Mouse (Mus musculus): ENCODE measurements around the gene Wbp1. TPM values are rescaled to one million over a fixed set of nuclear protein-coding genes. Genes with fewer than 3 reads are reported as not detected.

Gene Wbp1
- polyA plus RNA-seq, 1 experiment from 2014 or later = 94.5 TPM

DNA sequence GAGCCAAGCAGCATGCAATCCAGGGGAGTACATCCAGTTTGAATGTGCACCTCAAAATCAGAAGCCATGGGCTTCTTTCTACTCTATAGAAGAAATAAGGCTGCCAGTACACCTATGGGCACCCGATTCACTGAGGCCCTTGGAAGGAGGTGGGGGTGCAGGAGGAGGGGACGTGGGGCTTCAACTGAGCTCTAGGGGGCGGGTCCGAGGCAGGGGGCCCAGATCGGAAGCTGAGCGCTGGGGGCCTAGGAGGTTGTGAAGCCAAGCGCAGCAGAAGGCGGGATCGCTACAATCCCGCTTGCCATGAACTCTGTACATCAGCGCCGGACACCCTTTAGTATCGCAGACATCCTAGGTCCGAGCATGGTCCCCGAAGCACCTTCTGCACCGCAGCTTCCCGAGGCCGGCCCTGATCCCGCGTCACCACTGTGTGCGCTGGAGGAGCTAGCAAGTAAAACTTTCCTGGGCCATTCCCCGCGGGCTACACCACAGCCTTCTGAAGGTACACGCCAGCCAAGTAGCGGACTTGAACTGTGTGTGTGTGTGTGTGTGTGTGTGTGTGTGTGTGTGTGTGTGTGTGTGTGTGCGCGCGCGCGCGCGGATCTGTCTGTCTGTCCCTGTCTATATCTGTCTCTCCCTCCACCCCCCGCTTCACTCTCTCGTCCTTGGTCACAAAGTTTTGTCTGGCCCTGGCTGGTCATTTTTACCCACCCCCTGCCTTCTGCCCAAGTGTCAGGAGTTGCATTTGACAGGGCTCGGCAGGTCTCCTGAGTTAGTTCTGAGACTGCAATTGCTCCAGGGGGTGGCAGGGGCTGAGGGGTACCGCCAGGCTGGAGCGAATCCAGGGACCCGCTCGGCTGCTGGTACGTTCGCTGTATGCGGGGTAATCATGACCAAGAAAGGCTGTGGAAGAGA lies 35.0 kb downstream of the Wbp1 start, which contains the start of gene Lbx2:
Lbx2 (plus strand) TSS at position 247 of the 915 bp plus-strand sequence.
- peaks cover 88% of the 10 kb centered on the region for H3K27me3 ChIP-seq (ENCODE audit: control insufficient read depth, insufficient read depth, low read length)
- peak within 1 kb of the TSS; percentile 26 to 28 for H3K4me3 ChIP-seq (ENCODE audit: control insufficient read depth in 1 of 2, insufficient read depth in 1 of 2, low read depth in 1 of 2, low read length in 2 of 2)
- peaks cover 5 to 18% of the 10 kb centered on the region in 2 experiments; a peak in 3 of 4 replicates for H3K4me1 ChIP-seq (ENCODE audit: control insufficient read depth in 2 of 2, insufficient read depth in 2 of 2, low read length in 2 of 2)
- peak within 1 kb of the TSS; percentile 57 for H3K4me2 ChIP-seq (ENCODE audit: low read length)
- ATAC-seq (ENCODE audit: insufficient number of reproducible peaks, insufficient read depth, low FRiP score, low read depth) = no peak
- no peak within 1 kb of the TSS for H3K27ac ChIP-seq (replicated peaks in 1 of 2; ENCODE audit: control insufficient read depth in 1 of 2, insufficient read depth in 1 of 2, low read depth in 2 of 2, low read length in 2 of 2)
- peak within 1 kb of the TSS; percentile 44; the same call in 1 of the 2 replicates for H3K9ac ChIP-seq (ENCODE audit: low read length)
- H3K9me3 ChIP-seq (ENCODE audit: control insufficient read depth, low read length) = no peaks in the 10 kb centered on the region
- H3K36me3 ChIP-seq (ENCODE audit: control insufficient read depth, insufficient read depth, low read length) = peaks cover 8% of the 10 kb centered on the region; the same call in 1 of the 2 replicates
- whole genome bisulfite sequencing = 2% methylated on average over 42 of the region's 42 CpGs

DNA sequence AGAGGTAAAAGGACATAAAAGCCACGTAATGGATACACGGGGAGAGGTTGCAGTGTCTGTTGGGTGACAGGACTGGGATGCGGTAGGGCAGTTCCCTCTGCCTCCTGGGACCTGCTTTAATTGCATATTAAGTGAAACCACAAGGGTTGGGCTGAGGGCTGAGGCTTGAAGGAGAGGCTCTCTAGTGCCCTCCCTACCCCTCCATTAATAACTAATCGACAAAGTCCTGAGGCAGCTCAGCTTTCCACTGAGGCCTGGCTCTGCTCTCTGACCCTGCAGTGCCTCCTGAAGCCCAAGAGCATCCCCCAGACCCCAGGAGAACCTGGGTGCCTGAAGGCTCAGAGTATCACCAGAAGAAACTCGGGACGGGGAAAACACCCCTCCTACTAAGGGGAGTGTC lies 36.9 kb downstream of the Wbp1 start:
- ATAC-seq (ENCODE audit: insufficient number of reproducible peaks, insufficient read depth, low FRiP score, low read depth) = no peak

DNA sequence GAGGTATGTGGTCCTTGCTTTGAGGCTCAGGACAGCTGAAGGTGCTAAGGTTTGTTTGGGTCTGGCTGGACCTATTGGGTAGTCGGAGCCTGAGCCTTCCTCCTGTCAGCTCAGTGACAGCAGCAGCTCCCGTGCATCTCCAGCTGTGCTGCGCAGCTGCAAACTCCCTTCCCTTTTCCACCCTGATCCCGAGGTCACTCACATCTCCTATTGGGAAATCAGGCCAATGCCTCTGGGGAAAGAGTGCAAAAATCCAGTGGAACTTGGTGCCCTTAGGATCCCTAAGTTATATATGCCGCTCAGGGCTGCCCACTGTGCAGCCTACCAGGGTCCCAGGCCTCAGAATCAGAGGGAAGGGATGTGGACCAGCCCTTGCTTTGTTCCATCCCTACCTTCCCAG lies 37.9 kb downstream of the Wbp1 start:
- H3K9me3 ChIP-seq (ENCODE audit: control insufficient read depth, low read length) = no peaks in the 10 kb centered on the region
- no peak overlapping the region for H3K27ac ChIP-seq (replicated peaks in 1 of 2; ENCODE audit: control insufficient read depth in 1 of 2, insufficient read depth in 1 of 2, low read depth in 2 of 2, low read length in 2 of 2)
- no peak overlapping the region for H3K9ac ChIP-seq (ENCODE audit: low read length)
- H3K36me3 ChIP-seq (ENCODE audit: control insufficient read depth, insufficient read depth, low read length) = peaks cover 19% of the 10 kb centered on the region
- no peak overlapping the region for H3K4me3 ChIP-seq (ENCODE audit: control insufficient read depth in 1 of 2, insufficient read depth in 1 of 2, low read depth in 1 of 2, low read length in 2 of 2)
- peaks cover 9 to 26% of the 10 kb centered on the region in 2 experiments; a peak in 3 of 4 replicates for H3K4me1 ChIP-seq (ENCODE audit: control insufficient read depth in 2 of 2, insufficient read depth in 2 of 2, low read length in 2 of 2)
- peaks cover 63% of the 10 kb centered on the region for H3K27me3 ChIP-seq (ENCODE audit: control insufficient read depth, insufficient read depth, low read length)
- WGBS = 14% methylated on average over 5 of the region's 5 CpGs
- ATAC-seq (ENCODE audit: insufficient number of reproducible peaks, insufficient read depth, low FRiP score, low read depth) = no peak
- H3K4me2 ChIP-seq (ENCODE audit: low read length) = no peak overlapping the region

More for the DNA sequence above, 36.9 kb downstream of the Wbp1 start:
- Histone ChIP-seq H3K9me3 (ENCODE audit: control insufficient read depth, low read length) (no peaks in the 10 kb centered on the region), H3K4me3 (ENCODE audit: control insufficient read depth in 1 of 2, insufficient read depth in 1 of 2, low read depth in 1 of 2, low read length in 2 of 2) (no peak overlapping the region), H3K4me1 (ENCODE audit: control insufficient read depth in 2 of 2, insufficient read depth in 2 of 2, low read length in 2 of 2) (peaks cover 5 to 18% of the 10 kb centered on the region in 2 experiments; a peak in 3 of 4 replicates), H3K27ac (replicated peaks in 1 of 2; ENCODE audit: control insufficient read depth in 1 of 2, insufficient read depth in 1 of 2, low read depth in 2 of 2, low read length in 2 of 2) (no peak overlapping the region), H3K27me3 (ENCODE audit: control insufficient read depth, insufficient read depth, low read length) (peaks cover 71% of the 10 kb centered on the region), H3K9ac (ENCODE audit: low read length) (no peak overlapping the region), H3K36me3 (ENCODE audit: control insufficient read depth, insufficient read depth, low read length) (peaks cover 19% of the 10 kb centered on the region), H3K4me2 (ENCODE audit: low read length) (no peak overlapping the region)
- 6% methylated on average over 6 of the region's 6 CpGs for WGBS

DNA sequence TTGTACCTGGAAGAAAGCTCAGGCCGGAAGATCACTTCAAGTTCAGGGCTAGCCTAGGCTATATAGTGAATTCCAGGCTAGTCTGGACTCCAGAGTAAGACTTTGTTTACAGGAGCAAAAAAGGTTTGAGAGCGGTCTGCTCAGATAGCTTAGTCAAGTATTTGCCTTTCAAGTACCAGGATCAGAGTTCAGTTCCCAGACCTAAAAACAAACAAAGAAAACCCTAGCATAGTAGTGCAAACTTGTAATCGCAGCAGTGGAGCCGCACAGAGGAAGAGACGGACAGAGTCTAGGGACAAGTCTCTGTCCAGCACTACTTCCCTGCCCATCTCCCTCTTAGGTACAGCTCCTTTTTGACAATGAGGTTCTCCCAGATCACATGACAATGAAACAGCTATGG lies 41.1 kb downstream of the Wbp1 start:
- H3K4me1 ChIP-seq (ENCODE audit: control insufficient read depth in 2 of 2, insufficient read depth in 2 of 2, low read length in 2 of 2) = peaks cover 4 to 8% of the 10 kb centered on the region in 2 experiments; a peak in 3 of 4 replicates
- H3K36me3 ChIP-seq (ENCODE audit: control insufficient read depth, insufficient read depth, low read length) = peaks cover 19% of the 10 kb centered on the region
- no peaks in the 10 kb centered on the region for H3K9me3 ChIP-seq (ENCODE audit: control insufficient read depth, low read length)
- no peak overlapping the region for H3K9ac ChIP-seq (ENCODE audit: low read length)
- peaks cover 54% of the 10 kb centered on the region for H3K27me3 ChIP-seq (ENCODE audit: control insufficient read depth, insufficient read depth, low read length)
- H3K27ac ChIP-seq (replicated peaks in 1 of 2; ENCODE audit: control insufficient read depth in 1 of 2, insufficient read depth in 1 of 2, low read depth in 2 of 2, low read length in 2 of 2) = no peak overlapping the region
- ATAC-seq (ENCODE audit: insufficient number of reproducible peaks, insufficient read depth, low FRiP score, low read depth) = no peak
- no peak overlapping the region for H3K4me3 ChIP-seq (ENCODE audit: control insufficient read depth in 1 of 2, insufficient read depth in 1 of 2, low read depth in 1 of 2, low read length in 2 of 2)
- no peak overlapping the region for H3K4me2 ChIP-seq (ENCODE audit: low read length)
- WGBS = 96% methylated on average over 5 of the region's 5 CpGs

DNA sequence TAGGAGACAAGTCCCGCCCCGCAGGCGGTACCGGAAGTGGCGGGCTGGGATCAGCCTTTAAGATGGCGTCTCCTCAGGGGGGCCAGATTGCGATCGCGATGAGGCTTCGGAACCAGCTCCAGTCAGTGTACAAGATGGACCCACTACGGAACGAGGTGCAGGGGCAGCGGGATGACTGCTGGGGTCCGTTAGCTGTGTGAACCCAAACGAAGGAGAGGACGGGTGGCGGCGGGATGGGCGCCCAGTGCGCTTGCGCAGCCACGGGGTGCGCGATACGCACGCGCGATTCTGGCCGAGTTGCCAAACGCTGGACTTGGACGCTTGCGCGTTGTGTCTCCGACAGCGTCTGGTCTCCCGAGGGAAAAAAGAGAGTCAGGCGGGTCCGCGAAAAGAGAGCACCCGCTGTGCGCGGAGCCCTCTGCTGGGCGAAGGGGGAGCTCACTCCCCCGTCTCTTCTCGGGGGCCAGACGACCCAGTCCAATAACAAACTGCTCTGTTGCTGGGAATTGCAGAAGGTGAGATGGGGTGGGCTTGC lies 43.0 kb downstream of the Wbp1 start:
- peak overlapping the region; percentile 85 for H3K9ac ChIP-seq (ENCODE audit: low read length)
- H3K4me2 ChIP-seq (ENCODE audit: low read length) = peak overlapping the region; percentile 100
- H3K4me3 ChIP-seq (ENCODE audit: control insufficient read depth in 1 of 2, insufficient read depth in 1 of 2, low read depth in 1 of 2, low read length in 2 of 2) = peak overlapping the region; percentile 78 to 91
- H3K4me1 ChIP-seq (ENCODE audit: control insufficient read depth in 2 of 2, insufficient read depth in 2 of 2, low read length in 2 of 2) = peaks cover 4 to 8% of the 10 kb centered on the region in 2 experiments; a peak in 3 of 4 replicates
- peak overlapping the region; percentile 71 to 82 for H3K27ac ChIP-seq (replicated peaks in 1 of 2; ENCODE audit: control insufficient read depth in 1 of 2, insufficient read depth in 1 of 2, low read depth in 2 of 2, low read length in 2 of 2)
- peak; percentile 92 for ATAC-seq (ENCODE audit: insufficient number of reproducible peaks, insufficient read depth, low FRiP score, low read depth)
- H3K9me3 ChIP-seq (ENCODE audit: control insufficient read depth, low read length) = no peaks in the 10 kb centered on the region
- H3K36me3 ChIP-seq (ENCODE audit: control insufficient read depth, insufficient read depth, low read length) = peaks cover 19% of the 10 kb centered on the region
- WGBS = under 1% methylated on average over 46 of the region's 46 CpGs
- peaks cover 54% of the 10 kb centered on the region for H3K27me3 ChIP-seq (ENCODE audit: control insufficient read depth, insufficient read depth, low read length)

DNA sequence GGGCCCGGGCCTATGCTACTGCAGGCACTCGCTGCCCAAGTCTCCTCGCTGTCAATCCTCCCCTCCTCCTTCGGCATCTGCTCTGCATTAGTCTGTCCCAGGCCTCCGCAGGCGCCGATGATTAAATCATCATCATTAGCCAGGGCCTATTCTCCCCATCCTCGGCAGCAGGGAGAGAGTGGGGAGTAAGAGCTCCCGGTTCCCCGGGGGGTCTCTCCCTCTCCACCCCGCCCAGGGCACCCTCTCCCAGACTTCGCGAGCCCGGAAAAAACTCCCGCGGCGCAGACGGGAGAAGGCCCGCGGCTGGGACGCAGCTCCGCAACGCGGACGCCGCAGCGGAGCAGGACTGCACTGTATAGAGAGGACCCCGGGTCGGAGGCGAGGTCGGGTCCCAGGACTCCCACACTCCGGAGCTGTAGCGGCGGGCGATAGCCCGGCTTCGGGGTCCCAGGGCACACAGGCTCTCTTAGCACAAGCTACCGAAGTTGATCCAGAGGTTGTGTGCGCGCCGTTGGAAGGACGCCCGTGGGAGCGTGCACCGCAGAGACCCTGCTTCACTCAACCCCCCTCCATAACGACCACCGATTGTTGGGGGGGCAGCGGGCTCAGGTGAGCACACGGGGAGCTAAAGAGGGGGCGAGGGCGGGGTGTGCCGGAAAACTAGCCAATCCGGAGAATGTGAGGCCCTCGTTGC lies 43.6 kb downstream of the Wbp1 start, which contains the start of gene Pcgf1:
Pcgf1 (plus strand) TSS at position 240 of the 694 bp plus-strand sequence.
- Histone ChIP-seq H3K9ac (ENCODE audit: low read length) (peak within 1 kb of the TSS; percentile 85), H3K27ac (replicated peaks in 1 of 2; ENCODE audit: control insufficient read depth in 1 of 2, insufficient read depth in 1 of 2, low read depth in 2 of 2, low read length in 2 of 2) (peak within 1 kb of the TSS; percentile 71 to 82), H3K4me2 (ENCODE audit: low read length) (peak within 1 kb of the TSS; percentile 100), H3K4me3 (ENCODE audit: control insufficient read depth in 1 of 2, insufficient read depth in 1 of 2, low read depth in 1 of 2, low read length in 2 of 2) (peak within 1 kb of the TSS; percentile 78 to 91), H3K36me3 (ENCODE audit: control insufficient read depth, insufficient read depth, low read length) (peaks cover 19% of the 10 kb centered on the region), H3K9me3 (ENCODE audit: control insufficient read depth, low read length) (no peaks in the 10 kb centered on the region), H3K27me3 (ENCODE audit: control insufficient read depth, insufficient read depth, low read length) (peaks cover 51% of the 10 kb centered on the region), H3K4me1 (ENCODE audit: control insufficient read depth in 2 of 2, insufficient read depth in 2 of 2, low read length in 2 of 2) (peaks cover 4 to 8% of the 10 kb centered on the region in 2 experiments; a peak in 3 of 4 replicates)
- peak; percentile 54 for ATAC-seq (ENCODE audit: insufficient number of reproducible peaks, insufficient read depth, low FRiP score, low read depth)
- under 1% methylated on average over 53 of the region's 54 CpGs for WGBS

DNA sequence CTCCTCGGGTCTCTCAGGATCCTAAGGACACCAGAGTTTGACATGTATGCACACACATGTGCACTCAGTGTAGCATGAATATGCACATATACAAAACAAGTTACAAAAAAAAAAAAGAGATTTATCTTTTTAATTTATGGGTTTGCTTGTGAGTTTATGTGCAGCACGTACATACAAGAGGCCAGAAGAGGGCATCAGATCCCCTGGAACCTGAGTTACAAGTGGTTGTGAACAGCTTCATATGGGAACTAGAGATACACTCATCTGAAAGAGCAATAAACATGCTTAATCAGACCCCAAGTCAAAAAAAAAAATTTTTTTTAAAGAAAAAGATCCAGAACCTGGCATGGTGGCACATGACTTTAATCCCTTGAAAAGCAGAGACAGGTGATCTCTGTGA lies 46.4 kb downstream of the Wbp1 start:
- H3K4me3 ChIP-seq (ENCODE audit: control insufficient read depth in 1 of 2, insufficient read depth in 1 of 2, low read depth in 1 of 2, low read length in 2 of 2) = no peak overlapping the region
- H3K9ac ChIP-seq (ENCODE audit: low read length) = no peak overlapping the region
- no peaks in the 10 kb centered on the region for H3K9me3 ChIP-seq (ENCODE audit: control insufficient read depth, low read length)
- H3K27me3 ChIP-seq (ENCODE audit: control insufficient read depth, insufficient read depth, low read length) = peaks cover 71% of the 10 kb centered on the region
- no peak overlapping the region for H3K27ac ChIP-seq (replicated peaks in 1 of 2; ENCODE audit: control insufficient read depth in 1 of 2, insufficient read depth in 1 of 2, low read depth in 2 of 2, low read length in 2 of 2)
- WGBS = 11% methylated on average over 2 of the region's 2 CpGs
- peaks cover 1% of the 10 kb centered on the region; the same call in 1 of the 2 replicates for H3K36me3 ChIP-seq (ENCODE audit: control insufficient read depth, insufficient read depth, low read length)
- H3K4me1 ChIP-seq (ENCODE audit: control insufficient read depth in 2 of 2, insufficient read depth in 2 of 2, low read length in 2 of 2) = peaks cover 4 to 18% of the 10 kb centered on the region in 2 experiments; a peak in 3 of 4 replicates
- no peak overlapping the region for H3K4me2 ChIP-seq (ENCODE audit: low read length)
- ATAC-seq (ENCODE audit: insufficient number of reproducible peaks, insufficient read depth, low FRiP score, low read depth) = no peak

All from heart, embryonic 14.5 days (tissue).